In the genomic region with DNA sequence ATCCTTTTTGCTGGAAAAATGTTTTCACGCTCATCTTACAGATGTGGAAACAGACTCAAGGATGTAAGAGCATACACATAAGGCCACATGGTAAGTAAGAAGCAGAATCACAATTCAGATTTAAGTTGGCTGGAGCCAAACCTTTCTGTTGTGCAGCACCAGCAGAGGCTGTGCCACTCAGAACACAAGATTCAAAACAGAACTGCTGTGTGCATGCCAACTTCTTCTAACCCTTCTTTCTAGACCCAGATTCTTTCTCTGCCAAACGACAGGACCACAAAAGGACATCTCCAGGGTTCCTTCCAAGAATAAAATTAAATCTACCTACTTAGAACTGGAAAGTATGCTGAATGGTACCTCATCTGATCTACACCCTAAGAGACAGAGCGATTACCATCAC, we compare ENCODE assay signal across 9 mouse cellular contexts. TPM values are rescaled to one million over a fixed set of nuclear protein-coding genes. Genes with fewer than 3 reads are reported as not detected.
A peak's percentile ranks its signal among the peaks of the same experiment; 100 is the strongest.
DNase-seq lines count a peak whose midpoint lies in the region; ATAC-seq and TF ChIP-seq lines count a peak whose summit lies in the region.
"Had no signal": no experiment of that assay in that cellular context is flagged by ENCODE, and none has a peak within 500 bp of the region (broad histone marks: within the 10 kb centered on the region; RNA-seq: fewer than 3 reads in every experiment).

No protein-coding gene starts in this region.

- H3K27ac ChIP-seq in forebrain, embryonic 10.5 days = peak overlapping the region; percentile 2; the same call in 1 of the 2 replicates
- H3K27ac ChIP-seq in forebrain, embryonic 13.5 days = no peak overlapping the region
- H3K27ac ChIP-seq in kidney, postnatal 0 days = peak overlapping the region; percentile 51; the same call in 1 of the 2 replicates
- H3K27ac ChIP-seq in embryonic facial prominence, embryonic 12.5 days = peak overlapping the region; percentile 81
- H3K27ac ChIP-seq in hindbrain, postnatal 0 days = peak overlapping the region; percentile 74; the same call in 1 of the 2 replicates

- H3K36me3 ChIP-seq in forebrain, embryonic 10.5 days (replicated peaks) = peaks cover 27% of the 10 kb centered on the region
- H3K36me3 ChIP-seq in forebrain, embryonic 13.5 days (ENCODE audit: poor library complexity, severe bottlenecking) = 0 out of 2 replicates have a peak, but pooled peaks cover 5% of the 10 kb centered on the region
- H3K36me3 ChIP-seq in kidney, postnatal 0 days (ENCODE audit: insufficient read depth, low read length) = no peaks in the 10 kb centered on the region
- H3K36me3 ChIP-seq in embryonic facial prominence, embryonic 12.5 days = no peaks in the 10 kb centered on the region
- H3K36me3 ChIP-seq in hindbrain, postnatal 0 days (ENCODE audit: insufficient read depth, low read length) = no peaks in the 10 kb centered on the region

- no peaks in the 10 kb centered on the region for H3K27me3 ChIP-seq in forebrain, embryonic 10.5 days (ENCODE audit: poor library complexity, severe bottlenecking)
- no peaks in the 10 kb centered on the region for H3K27me3 ChIP-seq in forebrain, embryonic 13.5 days
- no peaks in the 10 kb centered on the region for H3K27me3 ChIP-seq in kidney, postnatal 0 days (ENCODE audit: insufficient read depth, low read length)
- H3K27me3 ChIP-seq in embryonic facial prominence, embryonic 12.5 days = no peaks in the 10 kb centered on the region
- H3K27me3 ChIP-seq in hindbrain, postnatal 0 days (ENCODE audit: insufficient read depth, low read length) = no peaks in the 10 kb centered on the region

- no peak overlapping the region for H3K9ac ChIP-seq in forebrain, embryonic 13.5 days
- H3K9ac ChIP-seq in kidney, postnatal 0 days (ENCODE audit: low read depth, low read length) = no peak overlapping the region
- H3K9ac ChIP-seq in embryonic facial prominence, embryonic 12.5 days = no peak overlapping the region
- no peak overlapping the region for H3K9ac ChIP-seq in hindbrain, postnatal 0 days (replicated peaks; ENCODE audit: low read length)

- WGBS in forebrain, embryonic 10.5 days = 86% methylated on average over 3 of the region's 3 CpGs
- WGBS in forebrain, embryonic 13.5 days = 75% methylated on average over 3 of the region's 3 CpGs
- WGBS in kidney, postnatal 0 days = 73% methylated on average over 3 of the region's 3 CpGs
- 75% methylated on average over 3 of the region's 3 CpGs for WGBS in embryonic facial prominence, embryonic 12.5 days
- 75% methylated on average over 3 of the region's 3 CpGs for WGBS in hindbrain, postnatal 0 days

- no peaks in the 10 kb centered on the region for H3K9me3 ChIP-seq in forebrain, embryonic 10.5 days
- no peaks in the 10 kb centered on the region for H3K9me3 ChIP-seq in forebrain, embryonic 13.5 days (replicated peaks)
- no peaks in the 10 kb centered on the region for H3K9me3 ChIP-seq in kidney, postnatal 0 days (replicated peaks; ENCODE audit: low read length)
- H3K9me3 ChIP-seq in embryonic facial prominence, embryonic 12.5 days = no peaks in the 10 kb centered on the region
- H3K9me3 ChIP-seq in hindbrain, postnatal 0 days (ENCODE audit: low read length) = no peaks in the 10 kb centered on the region

- no peak for TF ChIP-seq CTCF in kidney, postnatal 0 days (IDR thresholded peaks at IDR 0.05; ENCODE audit: low read depth)
- no peak for TF ChIP-seq CTCF in hindbrain, postnatal 0 days (IDR thresholded peaks at IDR 0.05; ENCODE audit: low read depth)

- no peak for DNase-seq in forebrain, embryonic 10.5 days (ENCODE audit: extremely low spot score, low spot score)
- no peak for DNase-seq in kidney, postnatal 0 days (ENCODE audit: low spot score)
- no peak for DNase-seq in kidney, adult 8-10 months
- DNase-seq in hindbrain, postnatal 0 days (ENCODE audit: low spot score) = no peak
- no peak for DNase-seq in adrenal gland, postnatal 25 days
- no peak for DNase-seq in gastrocnemius, adult 8-10 months (ENCODE audit: low spot score in 2 of 2)

- no peak overlapping the region for H3K4me3 ChIP-seq in forebrain, embryonic 10.5 days
- H3K4me3 ChIP-seq in forebrain, embryonic 13.5 days = no peak overlapping the region
- H3K4me3 ChIP-seq in kidney, postnatal 0 days (replicated peaks; ENCODE audit: low read depth, low read length) = no peak overlapping the region
- no peak overlapping the region for H3K4me3 ChIP-seq in embryonic facial prominence, embryonic 12.5 days
- no peak overlapping the region for H3K4me3 ChIP-seq in hindbrain, postnatal 0 days (ENCODE audit: low read length)

- H3K4me2 ChIP-seq in forebrain, embryonic 13.5 days = no peak overlapping the region
- H3K4me2 ChIP-seq in kidney, postnatal 0 days (ENCODE audit: low read length) = no peak overlapping the region
- no peak overlapping the region for H3K4me2 ChIP-seq in embryonic facial prominence, embryonic 12.5 days (replicated peaks)
- H3K4me2 ChIP-seq in hindbrain, postnatal 0 days (ENCODE audit: low read depth, low read length) = 0 out of 2 replicates have a peak overlapping the region, but pooled peaks have one; percentile 5

- peaks cover 41% of the 10 kb centered on the region for H3K4me1 ChIP-seq in forebrain, embryonic 10.5 days
- H3K4me1 ChIP-seq in forebrain, embryonic 13.5 days = peaks cover 26% of the 10 kb centered on the region
- H3K4me1 ChIP-seq in kidney, postnatal 0 days (replicated peaks; ENCODE audit: insufficient read depth, low read length) = peaks cover 29% of the 10 kb centered on the region
- H3K4me1 ChIP-seq in embryonic facial prominence, embryonic 12.5 days = peaks cover 49% of the 10 kb centered on the region
- peaks cover 18% of the 10 kb centered on the region for H3K4me1 ChIP-seq in hindbrain, postnatal 0 days (ENCODE audit: insufficient read depth, low read length)

- ATAC-seq in forebrain, embryonic 13.5 days = no peak
- ATAC-seq in kidney, postnatal 0 days (replicated peaks; ENCODE audit: low FRiP score, low read depth) = no peak
- ATAC-seq in embryonic facial prominence, embryonic 12.5 days (ENCODE audit: insufficient number of reproducible peaks, insufficient read depth, low FRiP score, low TSS enrichment) = no peak
- no peak for ATAC-seq in hindbrain, postnatal 0 days

RNA-seq across cellular contexts. Expression of gene Uchl4, which starts 3.3 kb away (rescaled TPM):
- 3.6 and 4.4 TPM in 2 replicates for polyA plus RNA-seq in forebrain, embryonic 10.5 days (2016; fragmentation: Nextera tagmentation; extraction: Ambion mirVana)
- polyA plus RNA-seq in forebrain, embryonic 13.5 days (2015; fragmentation: Nextera tagmentation; extraction: Ambion mirVana) = 2.4 and 2.8 TPM in 2 replicates
- 1.3 and 2.0 TPM in 2 replicates for polyA plus RNA-seq in kidney, postnatal 0 days (2015; fragmentation: Nextera tagmentation; extraction: Ambion mirVana)
- 3.0 and 4.4 TPM in 2 replicates for polyA plus RNA-seq in embryonic facial prominence, embryonic 12.5 days (2016; fragmentation: Nextera tagmentation; extraction: Ambion mirVana)
- 0.47 TPM in 1 of 2 replicates, not detected in the other for total RNA-seq in hindbrain, postnatal 0 days (2014; rRNA removed)
- polyA plus RNA-seq in hindbrain, postnatal 0 days (2015; fragmentation: Nextera tagmentation; extraction: Ambion mirVana) = 1.6 and 2.3 TPM in 2 replicates
- total RNA-seq in adrenal gland, postnatal 25 days (2021) = 2.6 and 2.9 TPM in 2 replicates
- 1 to 10 TPM; 1.5 to 3.6 (median 2.6) TPM for total RNA-seq in gastrocnemius, adult 8-10 months (2022)
- total RNA-seq: hematopoietic stem cell, adult 5-6 weeks had no signal

RNA-seq across cellular contexts. Expression of gene Map2k1, which starts 21.8 kb away (rescaled TPM):
- polyA plus RNA-seq in forebrain, embryonic 10.5 days (2016; fragmentation: Nextera tagmentation; extraction: Ambion mirVana) = 74.9 and 81.7 TPM in 2 replicates
- polyA plus RNA-seq in forebrain, embryonic 13.5 days (2015; fragmentation: Nextera tagmentation; extraction: Ambion mirVana) = 40.3 and 42.6 TPM in 2 replicates
- 81.6 and 82.7 TPM in 2 replicates for polyA plus RNA-seq in kidney, postnatal 0 days (2015; fragmentation: Nextera tagmentation; extraction: Ambion mirVana)
- 77.0 and 79.1 TPM in 2 replicates for polyA plus RNA-seq in embryonic facial prominence, embryonic 12.5 days (2016; fragmentation: Nextera tagmentation; extraction: Ambion mirVana)
- 91.2 and 99.5 TPM in 2 replicates for total RNA-seq in hindbrain, postnatal 0 days (2014; rRNA removed)
- 77.9 and 81.0 TPM in 2 replicates for polyA plus RNA-seq in hindbrain, postnatal 0 days (2015; fragmentation: Nextera tagmentation; extraction: Ambion mirVana)
- 65.4 and 68.3 TPM in 2 replicates for total RNA-seq in adrenal gland, postnatal 25 days (2021)
- total RNA-seq in gastrocnemius, adult 8-10 months (2022) = 10 to 100 TPM; 59.2 to 62.4 (median 60.6) TPM

RNA-seq across cellular contexts. Expression of gene Tipin, which starts 49.7 kb away (rescaled TPM):
- 330 and 333 TPM in 2 replicates for polyA plus RNA-seq in forebrain, embryonic 10.5 days (2016; fragmentation: Nextera tagmentation; extraction: Ambion mirVana)
- polyA plus RNA-seq in forebrain, embryonic 13.5 days (2015; fragmentation: Nextera tagmentation; extraction: Ambion mirVana) = 243 and 245 TPM in 2 replicates
- 168 and 193 TPM in 2 replicates for polyA plus RNA-seq in kidney, postnatal 0 days (2015; fragmentation: Nextera tagmentation; extraction: Ambion mirVana)
- 213 and 231 TPM in 2 replicates for polyA plus RNA-seq in embryonic facial prominence, embryonic 12.5 days (2016; fragmentation: Nextera tagmentation; extraction: Ambion mirVana)
- total RNA-seq in hindbrain, postnatal 0 days (2014; rRNA removed) = 40.3 and 83.7 TPM in 2 replicates
- polyA plus RNA-seq in hindbrain, postnatal 0 days (2015; fragmentation: Nextera tagmentation; extraction: Ambion mirVana) = 97.0 and 101 TPM in 2 replicates
- total RNA-seq in adrenal gland, postnatal 25 days (2021) = 17.5 and 24.7 TPM in 2 replicates
- 10 to 100 TPM; 10.8 to 14.9 (median 11.9) TPM for total RNA-seq in gastrocnemius, adult 8-10 months (2022)

RNA-seq across cellular contexts. Expression of gene Snapc5, which starts 52.6 kb away (rescaled TPM):
- polyA plus RNA-seq in forebrain, embryonic 10.5 days (2016; fragmentation: Nextera tagmentation; extraction: Ambion mirVana) = 35.6 and 38.1 TPM in 2 replicates
- 42.2 and 45.9 TPM in 2 replicates for polyA plus RNA-seq in forebrain, embryonic 13.5 days (2015; fragmentation: Nextera tagmentation; extraction: Ambion mirVana)
- polyA plus RNA-seq in kidney, postnatal 0 days (2015; fragmentation: Nextera tagmentation; extraction: Ambion mirVana) = 25.8 and 29.6 TPM in 2 replicates
- 28.9 and 29.5 TPM in 2 replicates for polyA plus RNA-seq in embryonic facial prominence, embryonic 12.5 days (2016; fragmentation: Nextera tagmentation; extraction: Ambion mirVana)
- 1.9 and 5.9 TPM in 2 replicates for total RNA-seq in hindbrain, postnatal 0 days (2014; rRNA removed)
- 34.4 and 35.0 TPM in 2 replicates for polyA plus RNA-seq in hindbrain, postnatal 0 days (2015; fragmentation: Nextera tagmentation; extraction: Ambion mirVana)
- 23.2 and 25.0 TPM in 2 replicates for total RNA-seq in adrenal gland, postnatal 25 days (2021)
- total RNA-seq in gastrocnemius, adult 8-10 months (2022) = 10 to 100 TPM; 18.2 to 20.0 (median 18.5) TPM

RNA-seq across cellular contexts. Expression of gene Rpl4, which starts 58.5 kb away (rescaled TPM):
- polyA plus RNA-seq in forebrain, embryonic 10.5 days (2016; fragmentation: Nextera tagmentation; extraction: Ambion mirVana) = 1,283 and 1,312 TPM in 2 replicates
- polyA plus RNA-seq in forebrain, embryonic 13.5 days (2015; fragmentation: Nextera tagmentation; extraction: Ambion mirVana) = 801 and 817 TPM in 2 replicates
- 1,162 and 1,196 TPM in 2 replicates for polyA plus RNA-seq in kidney, postnatal 0 days (2015; fragmentation: Nextera tagmentation; extraction: Ambion mirVana)
- polyA plus RNA-seq in embryonic facial prominence, embryonic 12.5 days (2016; fragmentation: Nextera tagmentation; extraction: Ambion mirVana) = 1,066 and 1,135 TPM in 2 replicates
- 588 and 616 TPM in 2 replicates for total RNA-seq in hindbrain, postnatal 0 days (2014; rRNA removed)
- polyA plus RNA-seq in hindbrain, postnatal 0 days (2015; fragmentation: Nextera tagmentation; extraction: Ambion mirVana) = 620 and 630 TPM in 2 replicates
- total RNA-seq in adrenal gland, postnatal 25 days (2021) = 896 and 928 TPM in 2 replicates
- 100 to 1,000 TPM; 608 to 758 (median 650) TPM for total RNA-seq in gastrocnemius, adult 8-10 months (2022)
